Comparison of ENCODE assay signal across 26 mouse cellular contexts in the genomic region with DNA sequence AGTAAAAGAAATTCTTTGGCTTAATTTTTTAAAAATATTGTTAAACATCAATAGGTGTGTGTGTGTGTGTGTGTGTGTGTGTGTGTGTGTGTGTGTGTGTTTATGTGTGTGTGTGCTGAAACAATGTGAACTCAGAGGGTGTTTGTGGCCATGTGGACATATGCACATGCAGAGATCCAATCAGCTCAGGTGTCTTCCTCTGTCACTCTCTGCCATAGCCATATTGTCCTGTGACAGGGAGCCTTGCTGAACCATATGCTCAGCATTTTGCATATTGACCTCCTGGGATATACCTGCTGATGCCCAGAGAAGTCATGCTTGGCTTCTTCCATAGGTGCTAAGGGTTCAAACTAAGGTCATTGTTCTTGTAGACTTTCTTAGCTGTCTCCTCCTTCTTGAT.
"Had no signal": no experiment of that assay in that cellular context is flagged by ENCODE, and none has a peak within 500 bp of the region (broad histone marks: within the 10 kb centered on the region; RNA-seq: fewer than 3 reads in every experiment).

No protein-coding gene starts in this region.

- H3K27ac ChIP-seq: heart, adult 2 months; heart, embryonic 13.5 days; heart, embryonic 15.5 days; hindbrain, embryonic 12.5 days; hindbrain, embryonic 14.5 days; kidney, embryonic 15.5 days; kidney, postnatal 0 days; limb, embryonic 13.5 days; limb, embryonic 15.5 days; liver, embryonic 12.5 days; liver, embryonic 14.5 days had no signal

- H3K9ac ChIP-seq: heart, embryonic 13.5 days; heart, embryonic 15.5 days; hindbrain, embryonic 12.5 days; hindbrain, embryonic 14.5 days; kidney, embryonic 15.5 days; limb, embryonic 13.5 days; limb, embryonic 15.5 days; liver, embryonic 12.5 days; liver, embryonic 14.5 days had no signal

- H3K4me1 ChIP-seq: heart, embryonic 15.5 days; hindbrain, embryonic 12.5 days; kidney, embryonic 15.5 days; limb, embryonic 15.5 days; liver, embryonic 12.5 days had no signal

- ATAC-seq: hindbrain, embryonic 16.5 days; intestine, embryonic 16.5 days; liver, embryonic 12.5 days had no signal

- H3K4me3 ChIP-seq: heart, adult 2 months; heart, embryonic 13.5 days; heart, embryonic 15.5 days; hindbrain, embryonic 12.5 days; kidney, embryonic 15.5 days; limb, embryonic 13.5 days; limb, embryonic 15.5 days; liver, embryonic 12.5 days had no signal

- H3K36me3 ChIP-seq: heart, embryonic 13.5 days; heart, embryonic 15.5 days; hindbrain, embryonic 12.5 days; kidney, embryonic 15.5 days; limb, embryonic 13.5 days; limb, embryonic 15.5 days; liver, embryonic 12.5 days had no signal

- H3K9me3 ChIP-seq: heart, embryonic 13.5 days; heart, embryonic 15.5 days; hindbrain, embryonic 12.5 days; kidney, embryonic 15.5 days; limb, embryonic 13.5 days; limb, embryonic 15.5 days; liver, embryonic 12.5 days had no signal

- H3K4me2 ChIP-seq: heart, embryonic 11.5 days; heart, embryonic 13.5 days; heart, embryonic 15.5 days; hindbrain, embryonic 12.5 days; hindbrain, embryonic 14.5 days; kidney, embryonic 15.5 days; limb, embryonic 13.5 days; limb, embryonic 15.5 days; liver, embryonic 12.5 days had no signal

- DNase-seq: gastrocnemius, postnatal 14 days; gastrocnemius, postnatal 36 days; heart, adult 11 months; heart, adult 2 months; heart, postnatal 14 days; heart, postnatal 36 days; kidney, adult 11 months; kidney, adult 2 months; kidney, adult 9 months; kidney, postnatal 14 days; kidney, postnatal 36 days; layer of hippocampus, adult 9-11 months; layer of hippocampus, postnatal 36 days had no signal

- H3K27me3 ChIP-seq: heart, embryonic 13.5 days; heart, embryonic 15.5 days; hindbrain, embryonic 12.5 days; kidney, embryonic 15.5 days; limb, embryonic 13.5 days; limb, embryonic 15.5 days; liver, embryonic 12.5 days had no signal
